Comparison of ENCODE assay signal across 8 mouse cellular contexts in the genomic region with DNA sequence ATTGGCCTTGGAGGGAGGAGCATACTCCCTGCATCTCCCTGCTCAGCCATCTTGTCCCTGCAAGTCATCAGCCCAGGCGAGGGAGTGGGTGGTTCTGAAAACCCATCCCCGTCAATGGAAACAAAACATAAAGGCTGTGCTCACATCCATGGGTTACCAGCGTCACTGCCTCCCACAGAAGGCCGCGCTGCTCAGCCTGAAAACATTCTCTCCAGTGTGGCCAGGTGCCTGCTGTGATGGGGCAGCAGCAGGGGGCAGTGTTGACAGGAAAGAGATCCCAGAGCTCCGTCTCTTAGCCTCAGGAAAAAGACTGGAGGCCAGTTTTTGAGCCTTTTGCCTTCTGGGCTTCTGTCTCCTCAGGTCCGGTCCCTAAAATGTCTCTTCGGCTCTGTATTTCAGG.
A peak's percentile ranks its signal among the peaks of the same experiment; 100 is the strongest.
DNase-seq lines count a peak whose midpoint lies in the region; ATAC-seq and TF ChIP-seq lines count a peak whose summit lies in the region.

No protein-coding gene starts in this region.

- peak; percentile 36; the same call in 1 of the 2 replicates for ATAC-seq in heart, embryonic 12.5 days (ENCODE audit: insufficient number of reproducible peaks, low FRiP score)
- peak; percentile 32; the same call in 1 of the 2 replicates for ATAC-seq in kidney, embryonic 16.5 days (ENCODE audit: low FRiP score, low TSS enrichment)
- ATAC-seq in stomach, embryonic 16.5 days (ENCODE audit: insufficient read depth, low FRiP score), result no peak

- H3K36me3 ChIP-seq in heart, embryonic 12.5 days, result no peaks in the 10 kb centered on the region
- H3K36me3 ChIP-seq in kidney, embryonic 16.5 days (ENCODE audit: insufficient read depth, low read length), result no peaks in the 10 kb centered on the region
- H3K36me3 ChIP-seq in stomach, embryonic 16.5 days (ENCODE audit: control insufficient read depth, insufficient read depth, low read length), result no peaks in the 10 kb centered on the region

- peak; percentile 54; the same call in 1 of the 2 replicates for TF ChIP-seq CTCF in embryonic fibroblast, embryonic 13.5 days (IDR thresholded peaks at IDR 0.05; ENCODE audit: borderline replicate concordance, insufficient read depth, low read length)

- no peak overlapping the region for H3K4me3 ChIP-seq in embryonic fibroblast, embryonic 13.5 days (ENCODE audit: insufficient read depth, low read length)
- H3K4me3 ChIP-seq in heart, embryonic 12.5 days, result no peak overlapping the region
- H3K4me3 ChIP-seq in kidney, embryonic 16.5 days (ENCODE audit: low read length), result no peak overlapping the region
- no peak overlapping the region for H3K4me3 ChIP-seq in stomach, embryonic 16.5 days (replicated peaks; ENCODE audit: low read length)

- H3K9ac ChIP-seq in heart, embryonic 12.5 days, result peak overlapping the region; percentile 55
- H3K9ac ChIP-seq in kidney, embryonic 16.5 days (replicated peaks; ENCODE audit: low read length), result peak overlapping the region; percentile 45; the same call in 1 of the 2 replicates
- H3K9ac ChIP-seq in stomach, embryonic 16.5 days (ENCODE audit: low read length), result 0 out of 2 replicates have a peak overlapping the region, but pooled peaks have one; percentile 24

- DNase-seq in 3134 (ENCODE audit: extremely low read depth, insufficient read length, low spot score), result peak; percentile 50
- DNase-seq in adrenal gland, adult 8-10 months, result peak; percentile 73
- DNase-seq in liver, result peak; percentile 62
- DNase-seq in neural tube, embryonic 10.5 days (ENCODE audit: extremely low spot score, low spot score), result peak; percentile 66

- WGBS in heart, embryonic 12.5 days, result 20% methylated on average over 8 of the region's 8 CpGs
- 26% methylated on average over 8 of the region's 8 CpGs for WGBS in kidney, embryonic 16.5 days
- 37% methylated on average over 8 of the region's 8 CpGs for WGBS in stomach, embryonic 16.5 days

- no peaks in the 10 kb centered on the region for H3K9me3 ChIP-seq in heart, embryonic 12.5 days (replicated peaks)
- H3K9me3 ChIP-seq in kidney, embryonic 16.5 days (ENCODE audit: low read length), result no peaks in the 10 kb centered on the region
- no peaks in the 10 kb centered on the region for H3K9me3 ChIP-seq in stomach, embryonic 16.5 days (replicated peaks; ENCODE audit: control insufficient read depth, low read length)

- no peak overlapping the region for H3K27ac ChIP-seq in embryonic fibroblast, embryonic 13.5 days (ENCODE audit: insufficient read depth, low read length)
- H3K27ac ChIP-seq in heart, embryonic 12.5 days (ENCODE audit: poor library complexity, severe bottlenecking), result peak overlapping the region; percentile 70
- peak overlapping the region; percentile 84 for H3K27ac ChIP-seq in kidney, embryonic 16.5 days (ENCODE audit: low read length)
- peak overlapping the region; percentile 66; the same call in 1 of the 2 replicates for H3K27ac ChIP-seq in stomach, embryonic 16.5 days (ENCODE audit: low read length)

- no peaks in the 10 kb centered on the region for H3K27me3 ChIP-seq in heart, embryonic 12.5 days (replicated peaks)
- H3K27me3 ChIP-seq in kidney, embryonic 16.5 days (ENCODE audit: insufficient read depth, low read length), result no peaks in the 10 kb centered on the region
- H3K27me3 ChIP-seq in stomach, embryonic 16.5 days (ENCODE audit: control insufficient read depth, insufficient read depth, low read length), result no peaks in the 10 kb centered on the region

- 0 out of 2 replicates have a peak overlapping the region, but pooled peaks have one; percentile 5 for H3K4me2 ChIP-seq in heart, embryonic 12.5 days
- H3K4me2 ChIP-seq in kidney, embryonic 16.5 days (replicated peaks; ENCODE audit: low read depth, low read length), result no peak overlapping the region
- no peak overlapping the region for H3K4me2 ChIP-seq in stomach, embryonic 16.5 days (ENCODE audit: low read depth, low read length)

- H3K4me1 ChIP-seq in embryonic fibroblast, embryonic 13.5 days (ENCODE audit: control insufficient read depth, insufficient read depth, low read length), result peaks cover 24% of the 10 kb centered on the region
- H3K4me1 ChIP-seq in heart, embryonic 12.5 days (replicated peaks), result peaks cover 98% of the 10 kb centered on the region
- peaks cover 92% of the 10 kb centered on the region for H3K4me1 ChIP-seq in kidney, embryonic 16.5 days (ENCODE audit: insufficient read depth, low read length)
- H3K4me1 ChIP-seq in stomach, embryonic 16.5 days (ENCODE audit: control insufficient read depth, insufficient read depth, low read length), result peaks cover 60% of the 10 kb centered on the region

- TF ChIP-seq POLR2A in embryonic fibroblast, embryonic 13.5 days (IDR thresholded peaks at IDR 0.05; ENCODE audit: low read depth, low read length), result no peak
